Mouse (Mus musculus) lung, embryonic 16.5 days (tissue): ENCODE results near the gene Nolc1. TPM values are rescaled to one million over a fixed set of nuclear protein-coding genes. Genes with fewer than 3 reads are reported as not detected.

Source experiments
- ATAC-seq: fragments of 200-750 bp; cut with Nextera tagmentation; 2 replicates; pipeline ENCODE4 v1.8.0; 2017; ENCODE audit warnings: low read depth, mild to moderate bottlenecking, moderate library complexity
- H3K27ac ChIP-seq: fragments of 300-500 bp; sonication (generic); 2 replicates; pipeline ENCODE4 v1.5.1; 2014; ENCODE audit warnings: mild to moderate bottlenecking, control low read depth, low read length
- H3K27me3 ChIP-seq: fragments of 300-500 bp; sonication (generic); 2 replicates; pipeline ENCODE4 v1.6.1; 2014; ENCODE audit warnings: low read depth, low read length, mixed read lengths; ENCODE audit not compliant: control insufficient read depth, insufficient read depth
- H3K36me3 ChIP-seq: fragments of 300-500 bp; sonication (generic); 2 replicates; pipeline ENCODE4 v1.6.1; 2014; ENCODE audit warnings: low read length; ENCODE audit not compliant: control insufficient read depth, insufficient read depth
- H3K4me1 ChIP-seq: fragments of 300-500 bp; sonication (generic); replicated peaks from 2 replicates; pipeline ENCODE4 v1.6.1; 2014; ENCODE audit warnings: low read length, mixed read lengths; ENCODE audit not compliant: control insufficient read depth, insufficient read depth
- H3K4me2 ChIP-seq: fragments of 300-500 bp; sonication (generic); 2 replicates; pipeline ENCODE4 v1.6.1; 2014; ENCODE audit warnings: low read depth, low read length, control low read depth
- H3K4me3 ChIP-seq: fragments of 300-500 bp; sonication (generic); 2 replicates; pipeline ENCODE4 v1.5.1; 2014; ENCODE audit warnings: mild to moderate bottlenecking, low read length, control low read depth
- H3K9ac ChIP-seq: fragments of 300-500 bp; sonication (generic); 2 replicates; pipeline ENCODE4 v1.6.1; 2014; ENCODE audit warnings: low read length, control low read depth
- H3K9me3 ChIP-seq: fragments of 300-500 bp; sonication (generic); 2 replicates; pipeline ENCODE4 v1.6.1; 2016; ENCODE audit warnings: low read length; ENCODE audit not compliant: control insufficient read depth
- WGBS: fragments of 180-500 bp; shearing (Covaris S2); extraction: QIAGEN DNeasy Blood & Tissue Kit; methylation state at CpG from one replicate; pipeline ENCODE4 v1.1.7; 2014; 5-methylcytosine and 5-hydroxymethylcytosine counted together
- polyA plus RNA-seq: library from polyadenylated mRNA; unstranded; fragments of >200 nt; fragmentation: Nextera tagmentation; extraction: Ambion mirVana; gene quantifications from 2 replicates; pipeline ENCODE4 v1.2.1, GENCODE M21; 2015

Gene Nolc1
- polyA plus RNA-seq, 1 experiment from 2014 or later = 66.2 TPM

DNA sequence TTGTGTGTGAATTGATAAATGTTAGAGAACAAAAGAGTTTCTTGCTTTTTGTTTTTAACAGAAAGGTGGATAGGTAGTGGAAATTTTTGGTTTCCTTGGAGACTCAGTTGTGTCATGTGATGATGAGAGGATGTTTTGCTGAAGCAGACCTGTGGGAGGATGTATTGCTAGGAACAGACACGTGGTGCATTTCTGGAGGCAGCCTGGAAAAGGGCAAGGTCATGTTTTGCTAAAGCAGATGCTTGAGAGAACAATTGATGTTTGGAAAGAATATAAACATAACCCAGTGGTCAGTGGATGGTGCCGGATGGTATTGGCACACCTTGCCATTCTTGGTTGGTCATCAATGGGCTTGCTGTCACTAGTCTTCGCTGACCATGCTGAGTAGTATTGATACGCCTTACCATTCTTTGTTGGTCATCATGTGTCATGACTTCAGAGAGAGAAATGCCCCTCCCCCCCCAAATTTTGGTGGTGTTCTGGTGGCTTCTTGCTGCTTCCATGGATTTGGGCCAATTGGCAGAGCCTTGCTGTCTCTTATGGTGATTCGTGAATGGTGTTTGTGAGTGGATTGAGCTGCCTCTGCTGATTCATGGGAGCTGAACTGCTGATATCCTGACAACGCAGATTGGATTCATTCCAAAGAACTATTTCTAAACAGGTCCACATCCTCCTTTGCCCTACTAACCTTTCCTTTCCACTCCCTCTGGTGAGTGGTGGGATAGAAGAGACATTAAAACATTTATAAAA is 27.9 kb downstream of the Nolc1 start:
- Histone ChIP-seq H3K27ac (no peak overlapping the region), H3K4me3 (no peak overlapping the region), H3K27me3 (no peaks in the 10 kb centered on the region), H3K9me3 (no peaks in the 10 kb centered on the region), H3K4me1 (no peaks in the 10 kb centered on the region), H3K4me2 (no peak overlapping the region), H3K36me3 (no peaks in the 10 kb centered on the region), H3K9ac (no peak overlapping the region)
- WGBS = 59% methylated on average over 6 of the region's 6 CpGs
- ATAC-seq = peak; percentile 43; the same call in 1 of the 2 replicates

DNA sequence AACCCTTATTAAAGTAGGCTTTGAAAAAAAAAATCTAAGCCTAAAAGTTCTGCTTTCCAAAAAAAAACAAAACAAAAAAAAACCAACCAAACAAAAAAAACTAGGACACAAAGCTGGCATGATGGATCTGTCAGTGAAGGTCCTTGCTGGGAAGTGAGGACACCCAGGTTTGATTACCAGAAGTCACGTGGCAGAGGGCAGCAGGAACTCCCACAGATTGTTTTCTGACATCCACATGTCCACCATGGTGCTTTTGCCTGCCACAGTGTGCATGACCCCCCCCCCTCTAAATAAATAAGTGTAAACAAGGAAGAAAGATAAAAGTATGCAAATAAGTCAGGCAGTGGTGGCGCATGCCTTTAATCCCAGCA is 28.5 kb downstream of the Nolc1 start:
- Histone ChIP-seq H3K4me2 (no peak overlapping the region), H3K9ac (no peak overlapping the region), H3K36me3 (no peaks in the 10 kb centered on the region), H3K27me3 (no peaks in the 10 kb centered on the region), H3K27ac (no peak overlapping the region), H3K4me1 (no peaks in the 10 kb centered on the region), H3K4me3 (no peak overlapping the region), H3K9me3 (no peaks in the 10 kb centered on the region)
- WGBS = 63% methylated on average over 2 of the region's 2 CpGs
- no peak for ATAC-seq

DNA sequence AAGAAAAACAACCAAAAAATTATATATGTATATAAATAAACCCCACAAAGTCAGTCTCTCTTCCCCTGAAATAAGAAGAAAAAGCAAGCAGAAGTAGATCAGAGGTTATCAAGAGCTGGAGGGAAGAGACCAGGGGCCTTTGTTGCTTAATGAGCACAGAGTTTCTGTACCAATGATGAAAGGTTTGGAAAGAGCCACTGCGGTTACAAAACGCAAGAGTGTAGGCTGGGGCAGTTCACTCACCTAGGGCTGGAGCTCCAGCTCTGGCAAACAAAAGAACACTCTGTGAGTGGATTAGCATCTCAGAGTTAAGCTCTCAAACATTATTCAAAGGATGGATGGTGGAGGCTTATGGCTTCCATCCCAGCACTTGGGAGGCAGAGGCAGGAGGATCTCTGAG is 34.6 kb downstream of the Nolc1 start:
- WGBS = 86% methylated on average over 2 of the region's 2 CpGs
- Histone ChIP-seq H3K9ac (no peak overlapping the region), H3K27ac (no peak overlapping the region), H3K27me3 (no peaks in the 10 kb centered on the region), H3K4me1 (no peaks in the 10 kb centered on the region), H3K9me3 (no peaks in the 10 kb centered on the region), H3K4me2 (no peak overlapping the region), H3K36me3 (no peaks in the 10 kb centered on the region), H3K4me3 (no peak overlapping the region)
- no peak for ATAC-seq

DNA sequence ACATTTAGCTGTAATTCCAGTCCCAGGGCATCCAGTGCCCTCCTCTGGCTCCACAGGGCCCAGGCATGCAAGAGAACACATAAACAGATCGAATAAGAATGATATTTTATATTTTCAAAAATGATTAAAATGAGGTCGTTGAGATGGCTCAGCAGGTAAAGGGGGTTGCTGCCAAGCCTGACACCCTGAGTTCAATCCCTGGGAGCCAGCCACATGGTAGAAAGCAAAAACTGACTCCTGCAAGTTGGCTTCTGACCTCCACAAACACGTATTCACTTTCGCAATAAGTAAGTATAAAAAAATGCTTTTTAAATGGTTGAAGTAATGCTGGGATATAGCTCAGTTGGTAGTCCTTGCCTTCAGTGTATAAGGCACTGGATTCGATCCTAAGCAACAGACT is 35.1 kb downstream of the Nolc1 start:
- 78% methylated on average over 5 of the region's 5 CpGs for WGBS
- no peak for ATAC-seq
- no peak overlapping the region for H3K27ac ChIP-seq

DNA sequence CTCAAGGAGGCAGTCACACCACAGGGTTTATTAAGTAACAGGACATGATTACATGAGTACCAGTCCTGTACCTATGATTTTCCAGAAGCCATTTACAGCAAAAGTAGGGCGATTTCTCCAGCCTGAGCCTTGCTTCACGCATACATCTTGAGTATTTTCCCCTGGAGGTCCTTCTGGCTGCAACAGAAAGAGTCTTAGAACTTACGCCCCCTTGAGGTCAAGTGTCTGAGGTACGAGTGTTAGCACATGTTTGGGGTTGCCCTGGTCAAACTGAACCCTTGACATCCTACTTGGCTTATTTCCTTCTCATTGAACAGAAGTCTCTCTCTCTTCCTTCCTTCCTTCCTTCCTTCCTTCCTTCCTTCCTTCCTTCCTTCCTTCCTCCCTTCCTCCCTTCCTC is 39.0 kb downstream of the Nolc1 start:
- no peak overlapping the region for H3K9ac ChIP-seq
- H3K9me3 ChIP-seq = no peaks in the 10 kb centered on the region
- no peak overlapping the region for H3K4me3 ChIP-seq
- no peaks in the 10 kb centered on the region for H3K4me1 ChIP-seq
- no peak for ATAC-seq
- H3K36me3 ChIP-seq = no peaks in the 10 kb centered on the region
- H3K27me3 ChIP-seq = no peaks in the 10 kb centered on the region
- no peak overlapping the region for H3K27ac ChIP-seq
- H3K4me2 ChIP-seq = no peak overlapping the region
- 41% methylated on average over 4 of the region's 4 CpGs for WGBS

More for the DNA sequence above, 35.1 kb downstream of the Nolc1 start:
- Histone ChIP-seq H3K4me2 (no peak overlapping the region), H3K4me1 (no peaks in the 10 kb centered on the region), H3K9ac (no peak overlapping the region), H3K4me3 (no peak overlapping the region), H3K9me3 (no peaks in the 10 kb centered on the region), H3K36me3 (no peaks in the 10 kb centered on the region), H3K27me3 (no peaks in the 10 kb centered on the region)

DNA sequence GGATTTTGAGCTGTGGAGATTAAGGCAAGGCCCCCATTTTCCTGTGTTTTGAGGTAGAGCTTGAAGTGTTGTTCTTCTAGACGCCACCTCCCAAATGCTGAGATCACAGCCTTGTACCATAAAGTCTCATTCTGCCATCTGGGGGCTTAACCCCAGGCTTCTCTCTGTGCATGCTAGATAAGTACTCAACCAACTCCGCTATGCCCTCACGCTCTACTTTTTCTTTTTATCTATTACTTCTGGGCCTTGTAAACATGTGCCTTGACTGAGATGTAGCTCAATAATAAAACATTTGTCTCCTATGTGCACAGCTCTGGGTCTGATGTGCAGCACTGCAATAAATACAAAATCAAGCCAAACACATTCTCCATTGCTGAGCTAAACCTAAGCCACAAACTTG is 43.8 kb downstream of the Nolc1 start:
- H3K27me3 ChIP-seq = no peaks in the 10 kb centered on the region
- H3K9me3 ChIP-seq = no peaks in the 10 kb centered on the region
- WGBS = 82% methylated on average over 3 of the region's 3 CpGs
- H3K4me3 ChIP-seq = no peak overlapping the region
- ATAC-seq = no peak
- H3K4me2 ChIP-seq = no peak overlapping the region
- H3K36me3 ChIP-seq = no peaks in the 10 kb centered on the region
- H3K9ac ChIP-seq = no peak overlapping the region
- no peak overlapping the region for H3K27ac ChIP-seq
- H3K4me1 ChIP-seq = no peaks in the 10 kb centered on the region

DNA sequence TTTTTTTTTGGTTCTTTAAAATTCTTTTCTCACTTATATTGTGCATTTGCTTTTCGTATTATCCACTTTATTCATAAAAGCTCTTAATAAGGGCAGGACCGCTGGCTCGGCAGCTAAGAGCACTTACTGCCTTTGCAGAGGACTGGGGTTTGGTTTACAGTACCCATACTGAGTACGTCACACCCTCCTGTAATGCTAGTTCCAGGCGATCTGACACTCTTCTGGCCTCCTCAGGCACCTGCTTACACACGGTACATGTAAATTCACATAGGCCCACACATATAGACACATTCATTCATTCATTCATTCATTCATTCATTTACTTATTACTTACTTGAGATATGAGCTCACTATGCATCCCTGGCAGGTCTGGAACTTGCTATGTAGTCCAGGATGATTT is 45.2 kb downstream of the Nolc1 start:
- 49% methylated on average over 6 of the region's 6 CpGs for WGBS
- no peak overlapping the region for H3K27ac ChIP-seq
- H3K4me3 ChIP-seq = no peak overlapping the region
- H3K4me1 ChIP-seq = no peaks in the 10 kb centered on the region
- no peaks in the 10 kb centered on the region for H3K36me3 ChIP-seq
- H3K4me2 ChIP-seq = no peak overlapping the region
- H3K9me3 ChIP-seq = no peaks in the 10 kb centered on the region
- ATAC-seq = 0 out of 2 replicates have a peak, but pooled peaks have one; percentile 51
- H3K27me3 ChIP-seq = no peaks in the 10 kb centered on the region
- no peak overlapping the region for H3K9ac ChIP-seq

DNA sequence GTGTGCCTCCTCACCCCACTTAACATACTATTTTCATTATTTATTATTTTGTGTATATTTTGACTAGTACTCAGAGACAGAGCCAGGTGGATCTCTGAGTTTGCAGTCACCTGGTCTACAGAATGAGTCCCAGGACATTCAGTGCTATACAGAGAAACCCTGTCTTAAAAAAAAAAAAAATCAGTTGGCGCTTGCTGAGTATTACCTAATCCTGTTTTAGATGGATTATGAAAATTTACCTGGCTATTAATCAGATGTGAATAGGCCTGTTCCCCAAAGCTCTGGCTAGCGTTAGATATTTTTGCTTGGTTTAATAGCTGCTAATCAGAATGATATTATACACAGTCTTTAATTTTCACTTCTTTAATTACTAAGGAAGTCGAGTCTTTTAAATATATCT is 48.2 kb downstream of the Nolc1 start:
- ATAC-seq = no peak
- no peak overlapping the region for H3K9ac ChIP-seq
- WGBS = 76% methylated on average over 3 of the region's 3 CpGs

DNA sequence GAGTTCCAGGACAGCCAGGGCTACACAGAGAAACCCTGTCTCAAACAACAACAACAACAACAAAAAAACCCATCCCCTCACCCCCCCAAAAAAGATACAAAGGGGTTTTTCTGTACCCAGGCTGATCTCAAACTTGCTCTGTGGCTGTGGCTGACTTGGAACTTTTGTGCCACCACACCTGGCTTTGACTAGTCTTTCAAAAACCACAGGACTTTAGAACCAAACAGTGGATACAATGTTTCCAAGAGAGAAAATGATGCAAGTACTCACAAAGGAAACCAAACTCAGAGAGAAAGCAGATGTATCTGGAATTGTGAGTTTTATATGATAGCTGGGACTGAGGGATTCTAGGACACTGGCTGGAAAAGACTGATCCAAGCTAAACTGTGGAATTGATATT is 49.0 kb downstream of the Nolc1 start:
- no peak overlapping the region for H3K9ac ChIP-seq
- H3K9me3 ChIP-seq = no peaks in the 10 kb centered on the region
- H3K36me3 ChIP-seq = no peaks in the 10 kb centered on the region
- no peaks in the 10 kb centered on the region for H3K4me1 ChIP-seq
- no peak overlapping the region for H3K27ac ChIP-seq
- no peak overlapping the region for H3K4me2 ChIP-seq
- H3K4me3 ChIP-seq = no peak overlapping the region
- 0 out of 2 replicates have a peak, but pooled peaks cover 2% of the 10 kb centered on the region for H3K27me3 ChIP-seq
- no peak for ATAC-seq

More for the DNA sequence above, 48.2 kb downstream of the Nolc1 start:
- Histone ChIP-seq H3K4me3 (no peak overlapping the region), H3K27ac (no peak overlapping the region), H3K4me1 (no peaks in the 10 kb centered on the region), H3K27me3 (0 out of 2 replicates have a peak, but pooled peaks cover 2% of the 10 kb centered on the region), H3K36me3 (no peaks in the 10 kb centered on the region), H3K4me2 (no peak overlapping the region), H3K9me3 (no peaks in the 10 kb centered on the region)
